Mouse (Mus musculus): ENCODE data around the gene Emsy. TPM values are rescaled to one million over a fixed set of nuclear protein-coding genes. Genes with fewer than 3 reads are reported as not detected.
A peak's percentile ranks its signal among the peaks of the same experiment; 100 is the strongest.

Emsy gene
- polyA plus RNA-seq, 1 experiment, result 2.4 TPM

GRCm38 (mm10) chr7:98692761-98693546, 36.4 kb upstream of the Emsy start:
- Histone ChIP-seq H3K27me3 (replicated peaks) (no peaks in the 10 kb centered on the region), H3K4me3 (replicated peaks) (no peak overlapping the region), H3K36me3 (replicated peaks; ENCODE audit: low read length) (no peaks in the 10 kb centered on the region), H3K9me3 (no peaks in the 10 kb centered on the region), H3K4me1 (peaks cover 30% of the 10 kb centered on the region)
- no peak for TF ChIP-seq FLI1 (IDR thresholded peaks at IDR 0.05; ENCODE audit: low read length)
- TF ChIP-seq GATA1 (IDR thresholded peaks at IDR 0.05; ENCODE audit: borderline replicate concordance, low read length), result no peak

- Histone ChIP-seq H3K9me3 (no peaks in the 10 kb centered on the region), H3K4me1 (peaks cover 30% of the 10 kb centered on the region), H3K36me3 (replicated peaks; ENCODE audit: low read length) (no peaks in the 10 kb centered on the region), H3K4me3 (replicated peaks) (peak overlapping the region; percentile 56), H3K27me3 (replicated peaks) (peaks cover 7% of the 10 kb centered on the region)
- no peak for TF ChIP-seq GATA1 (IDR thresholded peaks at IDR 0.05; ENCODE audit: borderline replicate concordance, low read length)
- TF ChIP-seq FLI1 (IDR thresholded peaks at IDR 0.05; ENCODE audit: low read length), result no peak
Measured at GRCm38 (mm10) chr7:98690831-98691230, 34.2 kb upstream of the Emsy start.

- Histone ChIP-seq H3K36me3 (replicated peaks; ENCODE audit: low read length) (no peaks in the 10 kb centered on the region), H3K9me3 (no peaks in the 10 kb centered on the region), H3K4me1 (peaks cover 30% of the 10 kb centered on the region), H3K4me3 (replicated peaks) (no peak overlapping the region), H3K27me3 (replicated peaks) (peaks cover 8% of the 10 kb centered on the region)
- TF ChIP-seq FLI1 (IDR thresholded peaks at IDR 0.05; ENCODE audit: low read length) (no peak), GATA1 (IDR thresholded peaks at IDR 0.05; ENCODE audit: borderline replicate concordance, low read length) (no peak)
Measured at GRCm38 (mm10) chr7:98690126-98690525, 33.5 kb upstream of the Emsy start.

DNA sequence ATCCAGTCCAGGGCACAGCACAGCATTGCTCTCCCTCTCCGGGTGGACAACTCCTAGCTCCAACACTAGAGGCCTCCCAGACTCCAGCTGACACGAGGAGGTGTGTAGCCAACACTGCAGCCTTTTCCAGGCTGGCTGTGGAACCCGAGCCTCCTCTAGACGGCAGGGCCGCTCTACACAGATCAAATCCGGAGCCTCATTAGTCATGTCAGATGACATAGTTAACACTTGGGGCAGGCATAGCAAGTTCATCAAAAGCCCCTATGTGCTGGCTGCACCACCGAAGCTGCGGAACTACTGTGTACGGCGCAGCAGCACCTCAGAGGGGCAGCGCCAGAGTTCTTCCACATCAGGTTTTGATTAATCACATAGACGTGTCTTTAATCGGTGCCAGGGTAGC, 29.3 kb upstream of the Emsy start:
- no peak for TF ChIP-seq GATA1 (IDR thresholded peaks at IDR 0.05; ENCODE audit: borderline replicate concordance, low read length)
- TF ChIP-seq FLI1 (IDR thresholded peaks at IDR 0.05; ENCODE audit: low read length), result no peak
- H3K4me1 ChIP-seq, result peaks cover 20% of the 10 kb centered on the region

DNA sequence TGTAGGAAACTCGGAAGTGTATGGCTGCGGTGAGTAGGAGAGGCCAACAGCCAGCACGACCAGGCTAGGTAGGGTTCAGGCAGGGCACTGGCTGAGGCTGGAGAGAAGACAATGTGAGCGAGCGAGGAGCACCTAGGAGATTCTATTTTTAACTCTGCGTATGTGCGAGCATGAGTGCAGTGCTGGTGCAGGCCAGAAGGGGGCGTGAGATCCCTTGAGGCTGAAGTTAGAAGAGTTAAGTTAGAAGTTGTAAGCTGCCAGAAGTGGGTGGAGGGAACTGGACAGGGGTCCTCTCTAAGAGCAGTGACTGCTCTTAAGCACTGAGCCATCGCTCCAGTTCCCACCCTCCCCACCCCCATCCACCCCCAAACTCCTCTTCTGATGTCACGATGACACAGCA, 26.2 kb upstream of the Emsy start:
- Histone ChIP-seq H3K9me3 (peaks cover 8% of the 10 kb centered on the region), H3K4me3 (replicated peaks) (no peak overlapping the region), H3K36me3 (replicated peaks; ENCODE audit: low read length) (no peaks in the 10 kb centered on the region), H3K4me1 (peaks cover 26% of the 10 kb centered on the region), H3K27me3 (replicated peaks) (peaks cover 30% of the 10 kb centered on the region)
- TF ChIP-seq GATA1 (IDR thresholded peaks at IDR 0.05; ENCODE audit: borderline replicate concordance, low read length) (no peak), FLI1 (IDR thresholded peaks at IDR 0.05; ENCODE audit: low read length) (no peak)

More for the DNA sequence above, 29.3 kb upstream of the Emsy start:
- H3K9me3 ChIP-seq, result peaks cover 8% of the 10 kb centered on the region
- peaks cover 17% of the 10 kb centered on the region for H3K27me3 ChIP-seq (replicated peaks)
- no peaks in the 10 kb centered on the region for H3K36me3 ChIP-seq (replicated peaks; ENCODE audit: low read length)
- H3K4me3 ChIP-seq (replicated peaks), result no peak overlapping the region

- no peak for TF ChIP-seq FLI1 (IDR thresholded peaks at IDR 0.05; ENCODE audit: low read length)
- no peak for TF ChIP-seq GATA1 (IDR thresholded peaks at IDR 0.05; ENCODE audit: borderline replicate concordance, low read length)
Measured at GRCm38 (mm10) chr7:98680691-98681090, 24.1 kb upstream of the Emsy start.

DNA sequence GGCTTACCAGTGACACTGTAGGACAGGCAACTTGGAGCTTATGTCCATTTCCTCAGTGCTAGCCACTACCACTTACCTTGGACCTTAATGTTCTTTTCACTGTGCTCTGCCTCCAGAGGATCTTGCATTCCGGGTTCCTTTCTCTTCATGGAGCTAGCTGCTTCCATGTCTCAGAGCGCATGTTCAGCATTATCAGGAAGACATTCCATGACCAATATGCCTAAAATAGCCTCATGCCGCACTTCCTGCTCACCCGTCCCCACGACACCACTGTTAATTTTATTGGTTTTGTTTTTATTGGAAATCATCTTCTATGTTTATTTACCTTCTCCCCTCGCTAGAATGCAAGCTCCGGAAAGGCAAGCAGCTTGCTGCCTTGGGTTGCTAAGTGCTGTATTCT, 21.9 kb upstream of the Emsy start:
- peaks cover 31% of the 10 kb centered on the region for H3K27me3 ChIP-seq (replicated peaks)

More at GRCm38 (mm10) chr7:98680691-98681090, 24.1 kb upstream of the Emsy start:
- Histone ChIP-seq H3K4me3 (replicated peaks) (no peak overlapping the region), H3K9me3 (peaks cover 8% of the 10 kb centered on the region), H3K36me3 (replicated peaks; ENCODE audit: low read length) (no peaks in the 10 kb centered on the region), H3K4me1 (peaks cover 34% of the 10 kb centered on the region), H3K27me3 (replicated peaks) (peaks cover 33% of the 10 kb centered on the region)

DNA sequence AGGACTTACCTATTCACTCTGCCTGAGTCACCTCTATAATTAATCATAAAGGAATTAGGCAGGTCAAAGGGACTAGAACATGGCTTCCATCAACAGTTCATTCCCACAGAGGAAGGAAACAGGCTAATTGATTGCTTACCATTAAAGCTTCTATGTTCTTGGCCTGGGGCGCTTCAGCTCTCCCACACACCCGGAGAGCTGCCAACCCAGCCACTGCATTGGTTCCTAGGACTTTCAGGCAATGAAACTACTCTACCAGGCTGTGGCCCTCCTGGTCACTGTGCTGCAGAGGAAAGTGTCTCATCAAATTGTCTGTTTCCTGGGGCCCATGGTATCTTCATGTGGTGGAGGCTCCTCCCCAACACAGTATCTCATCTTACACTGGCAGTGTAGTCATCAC, 20.9 kb upstream of the Emsy start:
- Histone ChIP-seq H3K36me3 (replicated peaks; ENCODE audit: low read length) (no peaks in the 10 kb centered on the region), H3K4me3 (replicated peaks) (no peak overlapping the region), H3K9me3 (peaks cover 4% of the 10 kb centered on the region), H3K27me3 (replicated peaks) (peaks cover 33% of the 10 kb centered on the region), H3K4me1 (peaks cover 42% of the 10 kb centered on the region)
- no peak for TF ChIP-seq FLI1 (IDR thresholded peaks at IDR 0.05; ENCODE audit: low read length)
- no peak for TF ChIP-seq GATA1 (IDR thresholded peaks at IDR 0.05; ENCODE audit: borderline replicate concordance, low read length)

More for the DNA sequence above, 21.9 kb upstream of the Emsy start:
- Histone ChIP-seq H3K4me3 (replicated peaks) (peak overlapping the region; percentile 25), H3K9me3 (peaks cover 8% of the 10 kb centered on the region), H3K36me3 (replicated peaks; ENCODE audit: low read length) (no peaks in the 10 kb centered on the region), H3K4me1 (peaks cover 41% of the 10 kb centered on the region)
- TF ChIP-seq GATA1 (IDR thresholded peaks at IDR 0.05; ENCODE audit: borderline replicate concordance, low read length), result no peak
- TF ChIP-seq FLI1 (IDR thresholded peaks at IDR 0.05; ENCODE audit: low read length), result no peak

DNA sequence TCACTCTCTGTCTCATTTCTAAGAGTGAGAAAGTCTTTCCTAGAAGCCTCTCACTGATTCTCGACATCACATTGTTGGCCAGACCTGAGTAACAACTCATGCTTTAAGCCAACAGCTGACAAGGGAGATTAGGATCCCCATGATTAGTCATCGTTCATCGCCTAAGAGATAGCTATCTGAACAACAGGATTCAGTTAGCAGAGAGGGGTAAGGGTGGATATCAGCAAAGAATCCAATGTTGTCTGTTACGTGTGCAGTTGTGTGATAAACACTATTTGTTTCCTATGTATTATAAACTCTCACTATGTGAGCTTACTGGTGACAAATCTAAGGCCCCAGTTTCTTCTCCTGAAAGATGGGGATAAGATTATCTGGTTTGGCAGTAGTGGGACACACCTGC, 17.8 kb upstream of the Emsy start:
- H3K36me3 ChIP-seq (replicated peaks; ENCODE audit: low read length), result no peaks in the 10 kb centered on the region
- peaks cover 31% of the 10 kb centered on the region for H3K27me3 ChIP-seq (replicated peaks)
- H3K4me3 ChIP-seq (replicated peaks), result no peak overlapping the region
- no peaks in the 10 kb centered on the region for H3K9me3 ChIP-seq
- peaks cover 56% of the 10 kb centered on the region for H3K4me1 ChIP-seq
- TF ChIP-seq GATA1 (IDR thresholded peaks at IDR 0.05; ENCODE audit: borderline replicate concordance, low read length), result no peak
- TF ChIP-seq FLI1 (IDR thresholded peaks at IDR 0.05; ENCODE audit: low read length), result no peak

- no peak for TF ChIP-seq FLI1 (IDR thresholded peaks at IDR 0.05; ENCODE audit: low read length)
- peaks cover 40% of the 10 kb centered on the region for H3K27me3 ChIP-seq (replicated peaks)
- no peaks in the 10 kb centered on the region for H3K9me3 ChIP-seq
- H3K4me1 ChIP-seq, result peaks cover 41% of the 10 kb centered on the region
- H3K4me3 ChIP-seq (replicated peaks), result peak overlapping the region; percentile 38
- no peaks in the 10 kb centered on the region for H3K36me3 ChIP-seq (replicated peaks; ENCODE audit: low read length)
Measured at GRCm38 (mm10) chr7:98672241-98672955, 15.8 kb upstream of the Emsy start.

All from megakaryocyte, embryonic 14.5 days (primary cell).